Mouse (Mus musculus): ENCODE measurements around the gene Mgat5b. TPM values are rescaled to one million over a fixed set of nuclear protein-coding genes. Genes with fewer than 3 reads are reported as not detected.

The Mgat5b gene
- polyA plus RNA-seq, 1 experiment from 2014 or later = 0.50 TPM

DNA sequence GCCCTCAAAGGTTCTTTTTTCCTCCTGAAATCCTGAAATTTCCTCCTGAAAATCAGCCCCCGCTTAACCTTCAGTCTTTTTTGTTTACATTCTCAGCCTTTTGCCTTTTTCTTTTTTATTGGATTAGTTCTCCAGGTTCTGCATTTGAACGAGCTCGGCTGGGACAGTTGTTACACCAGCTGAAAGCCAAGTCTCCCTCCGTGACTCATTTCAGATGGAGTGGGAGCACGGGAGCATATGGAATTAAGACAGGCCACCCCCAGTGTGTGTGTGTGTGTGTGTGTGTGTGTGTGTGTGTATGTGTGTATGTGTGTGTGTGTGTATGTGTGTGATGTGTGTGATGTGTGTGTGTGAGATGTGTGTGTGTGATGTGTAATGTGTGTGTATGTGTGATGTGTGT, 37.2 kb upstream of the Mgat5b start:
- Histone ChIP-seq H3K9ac (ENCODE audit: low read length) (no peak overlapping the region), H3K4me1 (ENCODE audit: control insufficient read depth in 2 of 2, insufficient read depth in 2 of 2, low read length in 2 of 2) (peaks cover 0 to 5% of the 10 kb centered on the region in 2 experiments; a peak in 2 of 4 replicates), H3K27me3 (ENCODE audit: control insufficient read depth, insufficient read depth, low read length) (peaks cover under 1% of the 10 kb centered on the region; the same call in 1 of the 2 replicates), H3K36me3 (ENCODE audit: control insufficient read depth, insufficient read depth, low read length) (no peaks in the 10 kb centered on the region), H3K9me3 (ENCODE audit: control insufficient read depth, low read length) (no peaks in the 10 kb centered on the region), H3K27ac (replicated peaks in 1 of 2; ENCODE audit: control insufficient read depth in 1 of 2, insufficient read depth in 1 of 2, low read depth in 2 of 2, low read length in 2 of 2) (no peak overlapping the region), H3K4me3 (ENCODE audit: control insufficient read depth in 1 of 2, insufficient read depth in 1 of 2, low read depth in 1 of 2, low read length in 2 of 2) (no peak overlapping the region), H3K4me2 (ENCODE audit: low read length) (no peak overlapping the region)
- WGBS = 80% methylated on average over 5 of the region's 5 CpGs
- ATAC-seq (ENCODE audit: insufficient number of reproducible peaks, insufficient read depth, low FRiP score, low read depth) = no peak

DNA sequence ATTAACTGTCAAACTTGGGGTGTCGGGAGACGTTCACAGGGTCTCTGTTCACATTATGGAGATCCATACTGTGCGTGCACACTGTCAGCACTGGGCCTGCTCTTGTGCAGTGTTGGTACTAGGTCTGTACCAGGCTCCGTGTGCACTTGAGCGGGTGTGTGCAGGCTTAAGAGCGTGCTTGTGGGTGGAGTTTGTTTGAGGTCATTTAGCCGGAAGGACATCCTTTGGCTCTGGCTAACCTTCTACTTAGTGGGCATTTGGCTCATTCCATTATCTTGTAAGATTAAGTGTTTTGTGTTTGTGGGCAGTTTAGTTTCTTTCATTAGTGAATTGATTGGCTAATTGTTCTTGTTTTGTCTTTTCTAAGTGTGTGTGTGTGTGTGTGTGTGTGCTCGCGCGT, 36.2 kb upstream of the Mgat5b start:
- Histone ChIP-seq H3K27me3 (ENCODE audit: control insufficient read depth, insufficient read depth, low read length) (peaks cover 9% of the 10 kb centered on the region; the same call in 1 of the 2 replicates), H3K36me3 (ENCODE audit: control insufficient read depth, insufficient read depth, low read length) (no peaks in the 10 kb centered on the region), H3K9ac (ENCODE audit: low read length) (no peak overlapping the region), H3K4me2 (ENCODE audit: low read length) (no peak overlapping the region), H3K4me1 (ENCODE audit: control insufficient read depth in 2 of 2, insufficient read depth in 2 of 2, low read length in 2 of 2) (peaks cover 0 to 5% of the 10 kb centered on the region in 2 experiments; a peak in 2 of 4 replicates), H3K9me3 (ENCODE audit: control insufficient read depth, low read length) (no peaks in the 10 kb centered on the region), H3K4me3 (ENCODE audit: control insufficient read depth in 1 of 2, insufficient read depth in 1 of 2, low read depth in 1 of 2, low read length in 2 of 2) (no peak overlapping the region), H3K27ac (replicated peaks in 1 of 2; ENCODE audit: control insufficient read depth in 1 of 2, insufficient read depth in 1 of 2, low read depth in 2 of 2, low read length in 2 of 2) (no peak overlapping the region)
- ATAC-seq (ENCODE audit: insufficient number of reproducible peaks, insufficient read depth, low FRiP score, low read depth) = no peak
- WGBS = 78% methylated on average over 10 of the region's 10 CpGs

DNA sequence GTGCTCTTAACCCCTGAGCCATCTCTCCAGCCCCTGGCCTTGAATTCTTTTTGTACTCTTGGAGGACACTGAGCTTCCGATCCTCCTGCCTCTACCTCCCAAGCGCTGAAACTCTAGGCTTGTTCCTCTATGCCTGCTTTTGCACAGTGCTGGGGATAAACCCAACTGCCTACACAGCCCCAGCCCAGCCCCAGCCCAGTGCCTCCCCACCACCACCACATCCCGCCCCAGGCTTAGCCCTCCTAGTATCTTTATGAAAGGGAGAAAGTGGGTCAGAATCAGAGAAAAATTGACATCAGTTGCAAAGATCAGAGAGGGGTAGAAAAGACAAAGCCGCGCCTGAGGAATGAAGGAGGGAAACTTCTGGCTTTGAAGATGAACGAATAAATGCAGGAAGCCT, 34.6 kb upstream of the Mgat5b start:
- Histone ChIP-seq H3K27ac (replicated peaks in 1 of 2; ENCODE audit: control insufficient read depth in 1 of 2, insufficient read depth in 1 of 2, low read depth in 2 of 2, low read length in 2 of 2) (no peak overlapping the region), H3K9ac (ENCODE audit: low read length) (no peak overlapping the region), H3K4me2 (ENCODE audit: low read length) (no peak overlapping the region), H3K4me3 (ENCODE audit: control insufficient read depth in 1 of 2, insufficient read depth in 1 of 2, low read depth in 1 of 2, low read length in 2 of 2) (no peak overlapping the region), H3K36me3 (ENCODE audit: control insufficient read depth, insufficient read depth, low read length) (no peaks in the 10 kb centered on the region), H3K4me1 (ENCODE audit: control insufficient read depth in 2 of 2, insufficient read depth in 2 of 2, low read length in 2 of 2) (peaks cover 0 to 5% of the 10 kb centered on the region in 2 experiments; a peak in 2 of 4 replicates), H3K9me3 (ENCODE audit: control insufficient read depth, low read length) (no peaks in the 10 kb centered on the region), H3K27me3 (ENCODE audit: control insufficient read depth, insufficient read depth, low read length) (peaks cover 9% of the 10 kb centered on the region; the same call in 1 of the 2 replicates)
- ATAC-seq (ENCODE audit: insufficient number of reproducible peaks, insufficient read depth, low FRiP score, low read depth) = no peak
- WGBS = 78% methylated on average over 6 of the region's 6 CpGs

DNA sequence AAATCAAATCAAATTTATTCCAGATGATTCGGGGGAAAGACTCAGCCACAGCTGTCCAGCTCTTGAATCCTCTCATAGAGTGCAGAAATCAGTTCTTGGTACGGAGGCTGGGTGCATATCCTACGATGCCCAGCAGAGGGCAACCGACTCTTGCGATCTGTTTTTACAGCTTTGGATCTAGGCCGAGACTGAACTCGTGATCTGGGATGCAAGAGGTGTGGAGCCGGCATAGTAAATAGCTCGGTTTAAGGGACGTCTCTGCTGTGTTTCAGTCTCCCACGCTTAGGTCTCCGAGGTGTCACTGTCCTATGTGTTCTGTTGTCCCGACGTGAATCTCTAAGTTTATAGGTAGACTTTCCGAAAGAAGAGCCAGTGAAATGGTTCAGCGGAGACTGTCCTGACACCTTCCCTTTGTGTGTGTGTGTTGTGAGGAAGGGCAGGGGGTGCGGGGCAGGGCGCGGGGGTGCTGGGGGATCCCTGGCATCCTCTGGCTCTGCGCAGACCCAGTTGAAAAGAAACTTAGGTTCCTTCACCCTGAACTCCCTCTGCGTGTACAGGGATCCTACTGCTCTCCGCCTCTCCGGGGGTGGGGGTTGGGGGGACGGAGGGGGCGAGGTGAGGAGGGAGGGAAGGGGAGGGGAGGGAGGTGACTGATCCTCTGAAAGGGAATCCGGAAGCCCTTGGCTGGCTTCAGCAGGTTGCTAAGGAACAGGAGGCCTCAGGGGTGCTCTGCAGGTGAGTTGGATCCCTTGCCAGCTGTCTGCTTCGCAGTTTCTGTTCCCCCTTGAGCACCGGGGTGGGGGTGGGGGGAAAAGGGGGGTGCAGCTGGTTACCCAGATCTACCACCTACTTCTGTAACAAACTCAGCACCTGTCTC, 33.1 kb upstream of the Mgat5b start:
- Histone ChIP-seq H3K36me3 (ENCODE audit: control insufficient read depth, insufficient read depth, low read length) (no peaks in the 10 kb centered on the region), H3K4me2 (ENCODE audit: low read length) (peak overlapping the region; percentile 73), H3K9me3 (ENCODE audit: control insufficient read depth, low read length) (no peaks in the 10 kb centered on the region), H3K27ac (replicated peaks in 1 of 2; ENCODE audit: control insufficient read depth in 1 of 2, insufficient read depth in 1 of 2, low read depth in 2 of 2, low read length in 2 of 2) (no peak overlapping the region), H3K4me3 (ENCODE audit: control insufficient read depth in 1 of 2, insufficient read depth in 1 of 2, low read depth in 1 of 2, low read length in 2 of 2) (peak overlapping the region; percentile 32 to 35), H3K4me1 (ENCODE audit: control insufficient read depth in 2 of 2, insufficient read depth in 2 of 2, low read length in 2 of 2) (peaks cover 0 to 5% of the 10 kb centered on the region in 2 experiments; a peak in 2 of 4 replicates), H3K27me3 (ENCODE audit: control insufficient read depth, insufficient read depth, low read length) (peaks cover 9% of the 10 kb centered on the region; the same call in 1 of the 2 replicates), H3K9ac (ENCODE audit: low read length) (peak overlapping the region; percentile 60)
- WGBS = 3% methylated on average over 28 of the region's 28 CpGs
- ATAC-seq (ENCODE audit: insufficient number of reproducible peaks, insufficient read depth, low FRiP score, low read depth) = 0 out of 2 replicates have a peak, but pooled peaks have one; percentile 32

DNA sequence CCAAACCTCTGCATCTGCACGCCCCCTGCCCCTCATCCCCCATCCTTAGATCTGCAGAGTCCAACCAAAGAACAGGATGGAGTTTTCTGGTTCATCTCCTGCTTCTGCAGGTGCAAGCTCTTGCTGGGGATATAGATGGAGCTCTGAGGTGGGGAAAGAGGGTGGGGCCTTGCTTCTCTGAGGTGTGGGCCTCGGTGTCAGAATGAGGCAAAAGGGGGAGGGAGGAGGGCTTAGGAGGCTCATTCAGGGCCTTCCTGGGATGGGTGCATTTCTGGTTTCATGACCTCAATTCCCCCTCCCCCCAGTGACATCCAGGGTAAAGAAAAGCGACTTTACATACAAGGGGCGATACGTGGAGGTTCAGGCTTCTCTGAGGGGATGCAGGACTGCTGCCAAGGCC, 31.5 kb upstream of the Mgat5b start:
- Histone ChIP-seq H3K4me3 (ENCODE audit: control insufficient read depth in 1 of 2, insufficient read depth in 1 of 2, low read depth in 1 of 2, low read length in 2 of 2) (no peak overlapping the region), H3K9me3 (ENCODE audit: control insufficient read depth, low read length) (0 out of 2 replicates have a peak, but pooled peaks cover 3% of the 10 kb centered on the region), H3K27ac (replicated peaks in 1 of 2; ENCODE audit: control insufficient read depth in 1 of 2, insufficient read depth in 1 of 2, low read depth in 2 of 2, low read length in 2 of 2) (no peak overlapping the region), H3K27me3 (ENCODE audit: control insufficient read depth, insufficient read depth, low read length) (peaks cover 9% of the 10 kb centered on the region; the same call in 1 of the 2 replicates), H3K4me2 (ENCODE audit: low read length) (no peak overlapping the region), H3K4me1 (ENCODE audit: control insufficient read depth in 2 of 2, insufficient read depth in 2 of 2, low read length in 2 of 2) (peaks cover 0 to 5% of the 10 kb centered on the region in 2 experiments; a peak in 2 of 4 replicates), H3K9ac (ENCODE audit: low read length) (no peak overlapping the region), H3K36me3 (ENCODE audit: control insufficient read depth, insufficient read depth, low read length) (no peaks in the 10 kb centered on the region)
- 64% methylated on average over 5 of the region's 5 CpGs for WGBS
- ATAC-seq (ENCODE audit: insufficient number of reproducible peaks, insufficient read depth, low FRiP score, low read depth) = no peak

DNA sequence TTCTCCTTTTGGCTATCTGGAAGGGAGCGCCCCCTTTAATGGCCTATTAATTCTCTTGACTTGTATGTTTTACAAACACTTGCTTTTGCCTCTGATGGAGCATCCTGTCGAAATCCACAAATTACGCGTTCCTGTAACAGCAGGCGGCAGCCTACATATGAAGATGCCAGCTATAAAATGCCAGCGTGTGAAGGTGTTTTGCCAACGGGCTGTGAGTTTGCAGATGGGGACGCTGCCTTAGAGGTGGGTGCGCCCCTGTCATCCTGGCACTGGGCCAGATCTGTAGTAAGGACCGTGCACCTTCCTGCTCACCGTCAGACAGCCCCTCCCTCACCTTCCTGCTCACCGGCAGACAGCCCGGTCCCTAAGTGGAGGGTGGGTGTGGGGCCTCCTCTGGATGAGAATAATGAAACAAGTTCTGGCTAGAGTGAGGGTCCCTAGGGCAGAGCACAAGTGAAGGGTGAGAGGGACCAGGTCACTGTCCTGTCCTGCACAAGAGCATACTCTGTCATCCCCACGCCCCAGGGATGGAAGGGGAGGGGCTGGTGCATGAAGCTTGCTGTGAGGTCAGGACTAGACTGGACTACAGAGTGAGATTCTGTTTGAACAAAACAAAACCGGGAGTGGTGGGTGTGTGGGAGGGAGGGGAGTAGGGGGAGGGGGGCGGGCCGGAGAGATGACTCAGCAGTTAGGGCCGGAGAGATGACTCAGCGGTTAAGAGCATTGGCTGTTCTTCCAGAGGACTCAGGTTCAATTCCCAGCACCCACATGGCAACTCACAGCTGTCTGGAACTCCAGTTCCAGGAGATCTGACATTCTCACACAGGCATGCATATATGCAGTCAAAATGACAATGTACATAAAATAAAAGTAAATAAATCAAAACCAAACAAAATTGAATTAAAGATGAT, 24.9 kb upstream of the Mgat5b start:
- H3K9ac ChIP-seq (ENCODE audit: low read length) = no peak overlapping the region
- H3K4me3 ChIP-seq (ENCODE audit: control insufficient read depth in 1 of 2, insufficient read depth in 1 of 2, low read depth in 1 of 2, low read length in 2 of 2) = no peak overlapping the region
- no peak overlapping the region for H3K27ac ChIP-seq (replicated peaks in 1 of 2; ENCODE audit: control insufficient read depth in 1 of 2, insufficient read depth in 1 of 2, low read depth in 2 of 2, low read length in 2 of 2)
- no peaks in the 10 kb centered on the region for H3K36me3 ChIP-seq (ENCODE audit: control insufficient read depth, insufficient read depth, low read length)
- H3K4me2 ChIP-seq (ENCODE audit: low read length) = no peak overlapping the region
- no peaks in the 10 kb centered on the region for H3K27me3 ChIP-seq (ENCODE audit: control insufficient read depth, insufficient read depth, low read length)
- no peak for ATAC-seq (ENCODE audit: insufficient number of reproducible peaks, insufficient read depth, low FRiP score, low read depth)
- H3K9me3 ChIP-seq (ENCODE audit: control insufficient read depth, low read length) = 0 out of 2 replicates have a peak, but pooled peaks cover 3% of the 10 kb centered on the region
- WGBS = 72% methylated on average over 19 of the region's 19 CpGs
- no peaks in the 10 kb centered on the region; a peak in 1 of 4 replicates for H3K4me1 ChIP-seq (ENCODE audit: control insufficient read depth in 2 of 2, insufficient read depth in 2 of 2, low read length in 2 of 2)

DNA sequence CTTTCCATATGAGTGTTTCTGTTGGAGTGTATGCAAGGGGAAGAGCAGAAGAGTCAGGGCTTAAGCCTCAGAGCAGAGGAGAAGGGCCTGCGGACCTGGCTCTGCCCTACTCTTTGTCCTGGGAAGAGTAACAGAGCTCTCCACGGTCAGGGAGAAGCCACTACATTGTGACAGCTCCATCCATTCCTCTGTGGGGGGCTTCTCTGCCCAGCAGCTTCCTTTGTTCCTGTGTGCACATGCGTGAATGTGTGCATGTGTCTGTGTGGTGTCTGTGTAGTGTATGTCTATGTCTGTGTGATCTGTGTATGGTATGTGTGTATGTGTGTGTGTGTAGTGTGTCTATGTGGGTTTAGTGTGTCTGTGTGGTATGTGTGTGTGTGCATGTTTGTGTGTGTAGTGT, 23.3 kb upstream of the Mgat5b start:
- H3K27me3 ChIP-seq (ENCODE audit: control insufficient read depth, insufficient read depth, low read length) = no peaks in the 10 kb centered on the region
- H3K4me1 ChIP-seq (ENCODE audit: control insufficient read depth in 2 of 2, insufficient read depth in 2 of 2, low read length in 2 of 2) = no peaks in the 10 kb centered on the region; a peak in 1 of 4 replicates
- no peak for ATAC-seq (ENCODE audit: insufficient number of reproducible peaks, insufficient read depth, low FRiP score, low read depth)
- H3K36me3 ChIP-seq (ENCODE audit: control insufficient read depth, insufficient read depth, low read length) = no peaks in the 10 kb centered on the region
- H3K4me3 ChIP-seq (ENCODE audit: control insufficient read depth in 1 of 2, insufficient read depth in 1 of 2, low read depth in 1 of 2, low read length in 2 of 2) = no peak overlapping the region
- H3K27ac ChIP-seq (replicated peaks in 1 of 2; ENCODE audit: control insufficient read depth in 1 of 2, insufficient read depth in 1 of 2, low read depth in 2 of 2, low read length in 2 of 2) = no peak overlapping the region
- no peak overlapping the region for H3K4me2 ChIP-seq (ENCODE audit: low read length)
- WGBS = 71% methylated on average over 3 of the region's 3 CpGs
- 0 out of 2 replicates have a peak, but pooled peaks cover 3% of the 10 kb centered on the region for H3K9me3 ChIP-seq (ENCODE audit: control insufficient read depth, low read length)
- no peak overlapping the region for H3K9ac ChIP-seq (ENCODE audit: low read length)
